ENCODE assay signal across 10 mouse cellular contexts in the genomic region with DNA sequence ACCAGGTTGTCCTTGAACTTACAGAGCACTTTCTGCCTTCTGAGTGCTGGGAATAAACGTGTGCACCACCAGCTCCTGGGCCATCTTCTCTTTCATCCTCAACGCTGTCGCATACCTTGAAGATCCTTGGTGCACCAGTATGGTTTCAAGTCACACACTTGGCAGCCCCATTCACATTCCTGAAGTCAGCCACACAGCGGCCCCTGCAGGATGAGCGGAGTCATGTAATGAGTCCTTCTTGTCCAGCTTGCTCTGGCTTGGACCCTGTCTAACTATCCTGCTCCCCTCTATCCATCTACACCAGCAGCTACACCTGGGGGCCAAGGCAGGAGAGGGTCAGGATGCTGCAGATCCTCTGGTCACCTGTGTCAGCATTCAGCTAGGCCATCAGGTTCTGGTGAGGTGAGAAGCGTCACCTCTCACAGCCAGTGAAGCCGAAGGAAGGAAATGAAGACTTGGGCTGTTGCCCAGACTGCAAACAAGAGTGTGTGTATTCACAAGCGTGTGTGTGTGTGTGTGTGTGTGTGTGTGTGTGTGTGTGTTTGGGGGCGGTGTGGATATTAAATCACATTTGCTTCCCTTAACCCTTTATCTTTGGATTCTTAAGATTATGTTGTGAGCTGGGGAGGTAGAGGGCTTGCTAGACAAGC. TPM values are rescaled to one million over a fixed set of nuclear protein-coding genes. Genes with fewer than 3 reads are reported as not detected.
DNase-seq lines count a peak whose midpoint lies in the region; ATAC-seq lines count a peak whose summit lies in the region.
"Had no signal": no experiment of that assay in that cellular context is flagged by ENCODE, and none has a peak within 500 bp of the region (broad histone marks: within the 10 kb centered on the region; RNA-seq: fewer than 3 reads in every experiment).

No protein-coding gene starts in this region.

- peaks cover 8% of the 10 kb centered on the region; the same call in 1 of the 2 replicates for H3K4me1 ChIP-seq in midbrain, embryonic 14.5 days (ENCODE audit: control insufficient read depth, insufficient read depth, low read length)

- intact Hi-C loops in left cerebral cortex, postnatal 4 days (cut with DNase I): no loop called here

- no peak overlapping the region for H3K27ac ChIP-seq in midbrain, embryonic 14.5 days (replicated peaks; ENCODE audit: low read depth, low read length)
- H3K27ac ChIP-seq: embryonic facial prominence, embryonic 13.5 days; limb, embryonic 13.5 days had no signal

- WGBS in midbrain, embryonic 14.5 days: 63% methylated on average over 9 of the region's 9 CpGs

- no peak overlapping the region for H3K4me2 ChIP-seq in midbrain, embryonic 14.5 days (ENCODE audit: low read length)
- H3K4me2 ChIP-seq: embryonic facial prominence, embryonic 13.5 days; limb, embryonic 13.5 days had no signal

- H3K27me3 ChIP-seq in midbrain, embryonic 14.5 days (ENCODE audit: control insufficient read depth, insufficient read depth, low read length): no peaks in the 10 kb centered on the region

- H3K36me3 ChIP-seq in midbrain, embryonic 14.5 days (ENCODE audit: control insufficient read depth, insufficient read depth, low read length): no peaks in the 10 kb centered on the region
- H3K36me3 ChIP-seq: embryonic facial prominence, embryonic 13.5 days; limb, embryonic 13.5 days had no signal

- H3K9ac ChIP-seq in midbrain, embryonic 14.5 days (replicated peaks; ENCODE audit: low read length): no peak overlapping the region
- H3K9ac ChIP-seq: embryonic facial prominence, embryonic 13.5 days; limb, embryonic 13.5 days had no signal

- peak; percentile 62 to 85 for DNase-seq in adrenal gland, adult (ENCODE audit: inconsistent age in 2 of 2, low spot score in 1 of 2)
- DNase-seq in adrenal gland, adult 8-10 months: no peak
- DNase-seq in left cerebral cortex, postnatal 4 days: peak; percentile 63
- no peak for DNase-seq in left cerebral cortex, adult 18-20 months (ENCODE audit: low spot score in 2 of 2)
- DNase-seq in adrenal gland, postnatal 14 days: peak; percentile 84
- peak; percentile 64 for DNase-seq in heart, postnatal 4 days
- no peak for DNase-seq in midbrain, embryonic 14.5 days

- H3K4me3 ChIP-seq in midbrain, embryonic 14.5 days (replicated peaks; ENCODE audit: low read depth, low read length): no peak overlapping the region
- H3K4me3 ChIP-seq: embryonic facial prominence, embryonic 13.5 days; limb, embryonic 13.5 days had no signal

- ATAC-seq in megakaryocyte-erythroid progenitor cell, adult 5-6 weeks (replicated peaks; ENCODE audit: low FRiP score, low TSS enrichment, poor library complexity, severe bottlenecking): peak; percentile 56
- ATAC-seq in midbrain, embryonic 14.5 days (ENCODE audit: low FRiP score, low TSS enrichment): no peak

- H3K9me3 ChIP-seq in midbrain, embryonic 14.5 days (ENCODE audit: control insufficient read depth, low read length): no peaks in the 10 kb centered on the region
- H3K9me3 ChIP-seq: embryonic facial prominence, embryonic 13.5 days; limb, embryonic 13.5 days had no signal

RNA-seq across cellular contexts. Expression of a gene that starts 18.0 kb away (rescaled TPM):
- total RNA-seq in adrenal gland, adult 8-10 months (2022): 10 to 100 TPM; 55.7 to 76.3 (median 61.3) TPM
- 10 to 100 TPM; 11.7 to 12.4 TPM for total RNA-seq in left cerebral cortex, postnatal 4 days (2021)
- 1 to 10 TPM; 6.4 to 6.6 TPM for total RNA-seq in left cerebral cortex, adult 18-20 months (2021)
- total RNA-seq in adrenal gland, postnatal 14 days (2021): 39.8 and 46.4 TPM in 2 replicates
- 1 to 10 TPM; 8.2 to 9.1 TPM for total RNA-seq in heart, postnatal 4 days (2021)
- 12.3 and 15.4 TPM in 2 replicates for total RNA-seq in megakaryocyte-erythroid progenitor cell, adult 5-6 weeks (2014; fragmentation: Nextera tagmentation)
- 11.1 and 14.3 TPM in 2 replicates for total RNA-seq in megakaryocyte-erythroid progenitor cell, adult 5-6 weeks (2017)
- 10.1 and 11.6 TPM in 2 replicates for polyA plus RNA-seq in midbrain, embryonic 14.5 days (2014; fragmentation: Nextera tagmentation; extraction: Ambion mirVana)

Comparison
In these comparisons a context has a peak if more than half of its experiments do, and no peak if none do; other contexts are left out.
1. DNase-seq: peak in adrenal gland, adult (2 of 2), left cerebral cortex, postnatal 4 days (single experiment), adrenal gland, postnatal 14 days (single experiment) and heart, postnatal 4 days (single experiment); none in adrenal gland, adult 8-10 months (single experiment), left cerebral cortex, adult 18-20 months (0 of 2) and midbrain, embryonic 14.5 days (single experiment).